Mouse (Mus musculus) heart, postnatal 0 days (tissue): ENCODE results near the gene Dkkl1. TPM values are rescaled to one million over a fixed set of nuclear protein-coding genes. Genes with fewer than 3 reads are reported as not detected.

Source experiments
- ATAC-seq: fragments of 200-750 bp; cut with Nextera tagmentation; 2 replicates; pipeline ENCODE4 v1.8.0; 2017; ENCODE audit warnings: low read depth, moderate number of reproducible peaks, moderate library complexity; ENCODE audit not compliant: insufficient read depth
- DNase-seq: peaks from one replicate; pipeline ENCODE4 v3.0.0-alpha.2; 2016; ENCODE audit warnings: low spot score
- H3K27ac ChIP-seq: fragments of 300-500 bp; sonication (generic); 2 replicates; pipeline ENCODE4 v1.5.1; 2014; ENCODE audit warnings: low read depth, mild to moderate bottlenecking
- H3K27me3 ChIP-seq: fragments of 300-500 bp; sonication (generic); 2 replicates; pipeline ENCODE4 v1.6.1; 2014; ENCODE audit warnings: low read length, mixed read lengths; ENCODE audit not compliant: control insufficient read depth, insufficient read depth
- H3K36me3 ChIP-seq: fragments of 300-500 bp; sonication (generic); replicated peaks from 2 replicates; pipeline ENCODE4 v1.6.1; 2014; ENCODE audit warnings: low read length, mixed read lengths; ENCODE audit not compliant: control insufficient read depth, insufficient read depth
- H3K4me1 ChIP-seq: fragments of 300-500 bp; sonication (generic); 2 replicates; pipeline ENCODE4 v1.6.1; 2014; ENCODE audit warnings: antibody characterized with exemption; ENCODE audit not compliant: control insufficient read depth, insufficient read depth
- H3K4me2 ChIP-seq: fragments of 300-500 bp; sonication (generic); 2 replicates; pipeline ENCODE4 v1.6.1; 2014; ENCODE audit warnings: low read depth, mild to moderate bottlenecking, low read length, moderate library complexity
- H3K4me3 ChIP-seq: fragments of 300-500 bp; sonication (generic); 2 replicates; pipeline ENCODE4 v1.5.1; 2014; ENCODE audit warnings: low read depth, low read length
- H3K9ac ChIP-seq: fragments of 300-500 bp; sonication (generic); replicated peaks from 2 replicates; pipeline ENCODE4 v1.6.1; 2014; ENCODE audit warnings: low read depth, low read length, mixed read lengths
- H3K9me3 ChIP-seq: fragments of 300-500 bp; sonication (generic); replicated peaks from 2 replicates; pipeline ENCODE4 v1.6.1; 2016; ENCODE audit warnings: low read length; ENCODE audit not compliant: control insufficient read depth
- CTCF ChIP-seq: IDR thresholded peaks from 2 replicates; pipeline ENCODE4 v1.5.1; 2016; ENCODE audit warnings: antibody characterized with exemption, control low read depth, low read depth
- EP300 ChIP-seq: IDR thresholded peaks from 2 replicates; pipeline ENCODE4 v1.6.1; 2016; ENCODE audit warnings: antibody characterized with exemption, low read depth
- WGBS: fragments of 180-500 bp; shearing (Covaris S2); extraction: QIAGEN DNeasy Blood & Tissue Kit; methylation state at CpG from one replicate; pipeline ENCODE4 v1.1.7; 2014; 5-methylcytosine and 5-hydroxymethylcytosine counted together
- polyA plus RNA-seq: library from polyadenylated mRNA; unstranded; fragments of >200 nt; fragmentation: Nextera tagmentation; extraction: Ambion mirVana; gene quantifications from 2 replicates; pipeline ENCODE4 v1.2.1, GENCODE M21; 2015
- total RNA-seq: library from RNA; depleted of rRNA; stranded (reverse); fragments of >200 nt; gene quantifications from 2 replicates; pipeline ENCODE4 v1.2.3, GENCODE M21; 2014; ENCODE audit warnings: low replicate concordance

The Dkkl1 gene
- total and polyA plus RNA-seq, 2 experiments from 2014 or later = not detected

DNA sequence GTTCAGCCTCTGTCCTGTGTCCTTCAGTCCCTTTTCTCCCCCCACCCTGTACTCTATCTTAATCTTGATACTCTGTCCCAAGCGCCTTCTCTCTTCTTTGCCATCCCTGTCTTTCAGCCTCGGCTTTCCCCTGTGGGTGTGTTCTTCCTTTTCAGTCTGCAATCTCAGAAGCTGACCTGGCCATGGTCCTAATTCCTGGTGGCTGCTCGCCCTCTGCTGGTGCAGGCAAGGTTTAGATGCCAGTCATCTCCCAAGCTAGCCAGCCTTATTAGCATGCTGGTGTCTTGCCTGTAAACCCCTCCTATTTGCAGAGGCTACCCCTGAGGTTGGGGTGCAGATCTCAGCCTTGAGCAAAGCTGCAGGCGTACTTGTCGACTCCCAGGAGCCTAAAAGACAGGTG lies 13.5 kb downstream of the Dkkl1 start:
- Histone ChIP-seq H3K4me3 (no peak overlapping the region), H3K9me3 (no peaks in the 10 kb centered on the region), H3K27me3 (peaks cover 4% of the 10 kb centered on the region; the same call in 1 of the 2 replicates), H3K4me1 (peaks cover 7% of the 10 kb centered on the region; the same call in 1 of the 2 replicates), H3K36me3 (no peaks in the 10 kb centered on the region), H3K9ac (no peak overlapping the region), H3K27ac (no peak overlapping the region), H3K4me2 (no peak overlapping the region)
- no peak for TF ChIP-seq EP300
- peak; percentile 96 for TF ChIP-seq CTCF
- no peak; the same call in 1 of the 2 replicates for ATAC-seq
- 5% methylated on average over 5 of the region's 5 CpGs for WGBS
- DNase-seq = peak; percentile 74

DNA sequence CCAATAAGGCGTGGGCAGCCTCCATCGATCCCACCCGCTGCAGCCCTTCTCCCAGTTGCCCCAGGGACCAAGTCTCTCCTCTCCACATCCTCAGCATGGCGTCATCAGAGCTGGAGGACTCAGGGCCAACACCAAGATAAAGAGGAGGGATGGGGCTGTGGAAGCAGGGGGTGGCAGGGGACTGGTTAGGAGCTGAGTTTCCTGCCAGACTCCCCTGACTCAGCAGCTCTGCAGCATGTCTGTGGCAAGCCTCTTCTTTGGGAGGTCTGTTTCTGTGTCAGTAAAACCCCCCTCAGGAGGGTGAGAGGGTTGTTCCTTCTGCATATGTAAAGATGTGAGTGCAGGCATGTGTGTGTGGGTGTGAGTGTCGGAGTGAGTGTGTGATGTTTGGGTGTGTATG lies 15.0 kb downstream of the Dkkl1 start:
- peaks cover 7% of the 10 kb centered on the region; the same call in 1 of the 2 replicates for H3K4me1 ChIP-seq
- no peaks in the 10 kb centered on the region for H3K36me3 ChIP-seq
- no peak overlapping the region for H3K27ac ChIP-seq
- ATAC-seq (no peak), DNase-seq (no peak)
- TF ChIP-seq CTCF = no peak
- no peak for TF ChIP-seq EP300
- H3K4me3 ChIP-seq = no peak overlapping the region
- no peak overlapping the region for H3K4me2 ChIP-seq
- H3K9me3 ChIP-seq = no peaks in the 10 kb centered on the region
- H3K9ac ChIP-seq = no peak overlapping the region
- 71% methylated on average over 5 of the region's 5 CpGs for WGBS
- H3K27me3 ChIP-seq = peaks cover 4% of the 10 kb centered on the region; the same call in 1 of the 2 replicates

DNA sequence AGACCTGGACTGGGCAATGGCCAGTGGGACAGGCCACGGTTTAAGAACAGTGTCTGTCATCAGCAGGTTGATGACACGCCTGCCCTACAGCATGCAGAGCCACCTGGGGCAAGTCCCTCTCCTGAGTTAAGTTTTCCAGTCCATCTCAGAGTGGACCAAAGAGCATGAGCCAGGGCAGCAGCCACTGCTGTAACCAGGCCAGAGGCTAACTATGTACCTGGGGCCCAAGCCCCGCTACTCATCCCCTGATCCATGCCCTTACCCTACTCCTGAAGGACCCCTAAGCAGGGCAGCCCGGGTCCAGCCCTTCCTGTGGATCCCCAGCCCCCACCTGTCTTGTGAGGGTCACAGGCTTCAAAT lies 15.8 kb downstream of the Dkkl1 start:
- H3K27me3 ChIP-seq = peaks cover 4% of the 10 kb centered on the region; the same call in 1 of the 2 replicates
- peaks cover 7% of the 10 kb centered on the region; the same call in 1 of the 2 replicates for H3K4me1 ChIP-seq
- H3K27ac ChIP-seq = no peak overlapping the region
- H3K9ac ChIP-seq = no peak overlapping the region
- no peaks in the 10 kb centered on the region for H3K36me3 ChIP-seq
- DNase-seq = no peak
- H3K4me3 ChIP-seq = no peak overlapping the region
- no peak for TF ChIP-seq CTCF
- TF ChIP-seq EP300 = no peak
- WGBS = 81% methylated on average over 4 of the region's 4 CpGs
- no peak for ATAC-seq
- H3K4me2 ChIP-seq = no peak overlapping the region
- no peaks in the 10 kb centered on the region for H3K9me3 ChIP-seq

DNA sequence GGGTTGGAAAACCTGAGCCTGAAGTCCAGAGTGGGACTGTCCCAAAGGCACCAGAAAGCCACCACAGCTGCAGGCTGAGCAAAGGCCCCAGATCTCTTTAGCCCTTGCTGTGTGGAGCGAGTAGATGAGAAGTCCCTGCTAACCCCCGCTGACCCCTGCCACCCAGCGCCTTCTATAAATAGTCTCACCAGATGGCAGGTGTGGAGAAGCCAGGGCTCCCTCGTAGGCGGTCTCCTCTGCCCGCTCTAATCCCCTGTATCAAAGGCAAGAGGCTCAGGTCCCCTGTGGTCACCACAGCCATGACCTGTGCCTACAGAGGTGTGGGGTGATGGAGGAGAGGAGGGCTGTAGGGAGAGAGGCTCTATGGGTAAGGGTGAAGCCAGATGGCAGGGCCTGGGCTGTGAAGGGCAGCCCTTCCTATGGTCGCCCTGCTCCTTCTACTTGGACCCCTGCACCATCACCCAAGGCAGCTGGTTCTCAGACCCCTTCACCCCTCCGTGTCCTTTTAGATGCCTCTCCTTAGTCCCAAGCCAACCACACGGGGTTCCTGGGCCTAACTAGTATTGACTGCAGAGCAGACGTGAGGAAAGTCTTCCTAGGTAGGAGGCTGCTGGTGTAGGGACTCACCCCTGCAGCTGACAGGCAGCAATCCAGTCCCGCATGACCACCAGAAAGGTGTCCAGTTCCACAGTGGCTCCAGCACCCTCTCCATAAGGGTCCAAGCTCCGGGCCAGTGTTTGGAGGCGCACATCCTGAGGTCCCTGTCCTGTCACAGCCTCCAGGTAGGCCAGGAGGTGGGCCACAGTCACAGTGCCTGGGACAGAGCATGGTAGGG lies 16.4 kb downstream of the Dkkl1 start:
- no peak overlapping the region for H3K4me3 ChIP-seq
- no peaks in the 10 kb centered on the region for H3K36me3 ChIP-seq
- WGBS = 50% methylated on average over 13 of the region's 13 CpGs
- H3K27ac ChIP-seq = no peak overlapping the region
- no peak overlapping the region for H3K4me2 ChIP-seq
- TF ChIP-seq CTCF = no peak
- TF ChIP-seq EP300 = no peak
- no peak overlapping the region for H3K9ac ChIP-seq
- H3K9me3 ChIP-seq = no peaks in the 10 kb centered on the region
- peaks cover 4% of the 10 kb centered on the region; the same call in 1 of the 2 replicates for H3K27me3 ChIP-seq
- no peak for DNase-seq
- H3K4me1 ChIP-seq = peaks cover 7% of the 10 kb centered on the region; the same call in 1 of the 2 replicates
- no peak for ATAC-seq

DNA sequence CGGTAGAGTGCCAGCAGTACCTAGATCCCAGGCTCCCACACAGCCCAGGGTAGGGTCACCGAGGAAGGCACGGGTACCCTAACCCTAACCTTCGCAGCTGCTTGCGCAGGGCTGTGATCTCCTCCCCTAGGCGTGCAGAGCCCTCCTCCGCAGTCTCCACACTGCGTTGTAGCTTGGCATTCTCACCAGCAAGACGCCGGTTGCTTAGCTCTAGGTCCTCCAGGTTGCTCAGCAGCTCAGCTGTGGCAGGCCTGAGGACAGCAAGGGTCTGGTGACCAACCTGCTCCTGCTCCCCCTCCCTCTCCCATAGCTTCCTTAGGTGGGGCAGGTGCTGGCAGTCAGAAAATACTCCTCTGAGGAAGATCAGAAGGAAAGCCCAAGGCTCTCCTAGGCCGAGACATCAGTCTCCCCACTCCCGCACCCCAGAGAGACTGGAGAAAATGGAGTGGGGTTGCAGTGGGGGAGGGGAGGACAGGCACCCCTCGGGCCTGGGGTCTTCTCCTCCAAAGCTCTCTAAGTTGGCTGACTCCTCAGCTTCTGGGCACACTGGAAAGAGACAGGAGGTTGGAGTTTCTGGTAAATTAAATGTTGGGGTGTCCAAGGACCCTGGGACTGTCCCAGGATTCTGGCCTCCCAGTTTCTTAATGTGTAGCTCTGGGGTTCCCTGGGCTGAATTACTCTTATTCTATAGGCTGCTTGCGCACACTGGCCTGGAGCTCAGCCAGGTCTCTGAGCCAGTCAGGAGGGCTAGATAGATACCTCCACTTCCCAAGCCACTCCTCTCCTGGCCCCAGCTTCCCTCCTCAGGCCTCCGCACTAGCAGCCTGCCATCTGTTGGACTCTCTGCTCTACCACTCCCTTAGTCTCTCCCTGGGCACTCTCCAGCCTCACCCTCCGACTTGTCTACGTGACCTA lies 17.8 kb downstream of the Dkkl1 start:
- ATAC-seq = no peak
- Histone ChIP-seq H3K27ac (no peak overlapping the region), H3K27me3 (peaks cover 12% of the 10 kb centered on the region; the same call in 1 of the 2 replicates)

More for the DNA sequence above, 17.8 kb downstream of the Dkkl1 start:
- WGBS = 76% methylated on average over 17 of the region's 17 CpGs
- no peaks in the 10 kb centered on the region for H3K36me3 ChIP-seq
- H3K9ac ChIP-seq = no peak overlapping the region
- H3K4me1 ChIP-seq = peaks cover 7% of the 10 kb centered on the region; the same call in 1 of the 2 replicates
- no peak for DNase-seq
- TF ChIP-seq EP300 = no peak
- TF ChIP-seq CTCF = no peak
- no peak overlapping the region for H3K4me3 ChIP-seq
- no peak overlapping the region for H3K4me2 ChIP-seq
- no peaks in the 10 kb centered on the region for H3K9me3 ChIP-seq
